Mouse (Mus musculus) heart, embryonic 12.5 days (tissue): ENCODE results near the gene Smgc. TPM values are rescaled to one million over a fixed set of nuclear protein-coding genes. Genes with fewer than 3 reads are reported as not detected.
"Not testable (repeated sequence)": the region's sequence is repeated elsewhere in the genome, so short reads cannot be mapped to it uniquely, and the experiment has no call there.

ENCODE experiments used
- ATAC-seq: fragments of 200-750 bp; cut with Nextera tagmentation; 2 replicates; pipeline ENCODE4 v1.8.0; 2017; ENCODE audit warnings: moderate TSS enrichment, moderate library complexity; ENCODE audit not compliant: insufficient number of reproducible peaks, low FRiP score
- H3K27ac ChIP-seq: fragments of 300-500 bp; sonication (generic); 2 replicates; pipeline ENCODE4 v1.5.1; 2016; ENCODE audit warnings: mild to moderate bottlenecking, moderate library complexity; ENCODE audit not compliant: poor library complexity, severe bottlenecking
- H3K27me3 ChIP-seq: fragments of 300-500 bp; sonication (generic); replicated peaks from 2 replicates; pipeline ENCODE4 v1.6.1; 2016; ENCODE audit warnings: mild to moderate bottlenecking, moderate library complexity
- H3K36me3 ChIP-seq: fragments of 300-500 bp; sonication (generic); 2 replicates; pipeline ENCODE4 v1.6.1; 2016; ENCODE audit warnings: mild to moderate bottlenecking, moderate library complexity
- H3K4me1 ChIP-seq: fragments of 300-500 bp; sonication (generic); replicated peaks from 2 replicates; pipeline ENCODE4 v1.6.1; 2016; ENCODE audit warnings: mild to moderate bottlenecking
- H3K4me2 ChIP-seq: fragments of 300-500 bp; sonication (generic); 2 replicates; pipeline ENCODE4 v1.6.1; 2016; ENCODE audit warnings: mild to moderate bottlenecking, moderate library complexity
- H3K4me3 ChIP-seq: fragments of 300-500 bp; sonication (generic); 2 replicates; pipeline ENCODE4 v1.5.1; 2016; ENCODE audit warnings: mild to moderate bottlenecking
- H3K9ac ChIP-seq: fragments of 300-500 bp; sonication (generic); 2 replicates; pipeline ENCODE4 v1.6.1; 2016; ENCODE audit warnings: mild to moderate bottlenecking, moderate library complexity
- H3K9me3 ChIP-seq: fragments of 300-500 bp; sonication (generic); replicated peaks from 2 replicates; pipeline ENCODE4 v1.6.1; 2016; ENCODE audit warnings: mild to moderate bottlenecking, moderate library complexity
- WGBS: fragments of 180-500 bp; shearing (Covaris S2); methylation state at CpG from one replicate; pipeline ENCODE4 v1.1.7; 2016; 5-methylcytosine and 5-hydroxymethylcytosine counted together
- polyA plus RNA-seq: library from polyadenylated mRNA; unstranded; fragments of >200 nt; fragmentation: Nextera tagmentation; extraction: Ambion mirVana; gene quantifications from 2 replicates; pipeline ENCODE4 v1.2.1, GENCODE M21; 2016

The Smgc gene
- polyA plus RNA-seq: not detected in 2 replicates

DNA sequence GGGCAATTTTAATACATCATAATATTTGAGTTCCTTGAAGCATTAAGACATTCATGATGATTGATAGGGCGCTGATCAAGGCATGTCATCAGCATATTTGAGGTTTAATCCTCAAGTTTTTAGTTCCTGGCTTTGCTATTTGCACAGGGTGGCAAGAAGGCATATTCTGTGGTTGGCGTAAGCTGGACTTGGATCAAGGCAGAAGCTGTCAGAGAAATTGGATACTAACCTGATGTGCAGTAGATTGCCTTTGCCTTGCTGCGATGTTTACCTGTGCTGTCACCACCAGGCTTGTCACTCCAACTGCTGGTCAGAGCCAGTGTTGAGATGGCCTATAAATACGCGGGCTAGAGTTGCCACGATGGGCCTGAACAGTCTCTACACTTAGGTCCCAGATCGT is at the start of gene Smgc:
Gene Smgc (plus strand): TSS at position 301 of the 400 bp plus-strand sequence.
- H3K4me2 ChIP-seq: no peak within 1 kb of the TSS
- no peaks in the 10 kb centered on the region for H3K36me3 ChIP-seq
- 80% methylated on average over 7 of the region's 7 CpGs for WGBS
- H3K27ac ChIP-seq: no peak within 1 kb of the TSS
- H3K4me1 ChIP-seq: no peaks in the 10 kb centered on the region
- no peak for ATAC-seq
- no peak within 1 kb of the TSS for H3K4me3 ChIP-seq
- H3K27me3 ChIP-seq: no peaks in the 10 kb centered on the region
- H3K9me3 ChIP-seq: no peaks in the 10 kb centered on the region
- H3K9ac ChIP-seq: no peak within 1 kb of the TSS

- Histone ChIP-seq H3K27me3 (no peaks in the 10 kb centered on the region), H3K4me3 (no peak overlapping the region), H3K4me1 (0 out of 2 replicates have a peak, but pooled peaks cover 4% of the 10 kb centered on the region), H3K27ac (no peak overlapping the region), H3K4me2 (no peak overlapping the region), H3K9me3 (no peaks in the 10 kb centered on the region), H3K9ac (no peak overlapping the region), H3K36me3 (peaks cover 8% of the 10 kb centered on the region; the same call in 1 of the 2 replicates)
- no peak for ATAC-seq
- WGBS: 87% methylated on average over 11 of the region's 11 CpGs
Measured at GRCm38 (mm10) chr15:91788338-91788737, 49.7 kb upstream of the Smgc start.

- no peak overlapping the region for H3K4me3 ChIP-seq
- no peak overlapping the region for H3K9ac ChIP-seq
- H3K27ac ChIP-seq: no peak overlapping the region
- H3K4me1 ChIP-seq: no peaks in the 10 kb centered on the region
- H3K27me3 ChIP-seq: no peaks in the 10 kb centered on the region
- 67% methylated on average over 4 of the region's 4 CpGs for WGBS
- ATAC-seq: no peak
- H3K36me3 ChIP-seq: peaks cover 13% of the 10 kb centered on the region
- no peaks in the 10 kb centered on the region for H3K9me3 ChIP-seq
- H3K4me2 ChIP-seq: no peak overlapping the region
Measured at GRCm38 (mm10) chr15:91806463-91806862, 31.6 kb upstream of the Smgc start.

GRCm38 (mm10) chr15:91835319-91835718 is 2.7 kb upstream of the Smgc start:
- Histone ChIP-seq H3K27me3 (no peaks in the 10 kb centered on the region), H3K9ac (no peak overlapping the region), H3K9me3 (no peaks in the 10 kb centered on the region), H3K4me3 (no peak overlapping the region), H3K36me3 (no peaks in the 10 kb centered on the region), H3K4me1 (no peaks in the 10 kb centered on the region), H3K27ac (no peak overlapping the region), H3K4me2 (no peak overlapping the region)
- ATAC-seq: no peak
- 71% methylated on average over 6 of the region's 6 CpGs for WGBS

DNA sequence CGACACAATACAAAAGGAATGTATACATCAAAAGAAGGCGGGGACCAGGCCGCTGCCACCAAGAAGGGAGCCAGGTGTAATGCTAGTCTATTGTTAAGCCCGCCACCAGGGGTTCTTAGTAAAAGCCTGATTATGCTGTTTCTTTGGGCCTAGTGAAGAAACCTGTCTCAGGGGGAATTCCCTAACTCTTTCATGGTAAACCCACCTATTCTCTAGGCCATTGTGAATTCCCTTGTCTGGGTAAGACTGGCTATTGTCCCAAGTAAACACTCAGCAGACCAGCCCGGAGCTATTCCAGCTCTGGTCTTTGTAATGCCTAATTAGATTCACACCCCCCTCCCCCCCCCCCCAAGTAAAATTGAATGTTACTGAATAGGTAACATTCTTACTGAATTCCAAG is 26.1 kb downstream of the Smgc start:
- WGBS: 41% methylated on average over 5 of the region's 5 CpGs
- not testable (repeated sequence) for H3K4me2 ChIP-seq, H3K4me1 ChIP-seq, H3K9me3 ChIP-seq, H3K36me3 ChIP-seq, H3K4me3 ChIP-seq, H3K9ac ChIP-seq, H3K27me3 ChIP-seq, ATAC-seq, H3K27ac ChIP-seq

DNA sequence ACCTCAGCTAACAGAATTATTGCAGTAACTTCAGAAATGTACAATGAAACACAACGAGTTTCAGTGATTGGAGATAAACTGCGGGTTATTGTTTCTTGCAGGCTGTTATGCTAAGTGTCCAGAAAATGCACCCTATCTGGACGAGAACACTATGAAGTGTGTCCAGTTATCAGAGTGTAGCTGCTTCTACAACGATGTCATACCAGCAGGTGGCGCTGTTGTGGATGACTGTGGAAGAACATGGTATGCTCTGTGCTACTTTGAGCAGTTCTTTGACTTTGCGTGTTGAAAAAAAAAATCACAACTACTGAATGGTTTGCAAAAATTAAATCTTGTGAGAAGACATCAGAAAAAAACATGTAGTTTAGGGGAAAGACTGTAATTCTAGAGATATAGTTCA is 62.2 kb downstream of the Smgc start:
- Histone ChIP-seq H3K27ac (no peak overlapping the region), H3K9ac (no peak overlapping the region), H3K4me3 (no peak overlapping the region), H3K27me3 (no peaks in the 10 kb centered on the region), H3K4me2 (no peak overlapping the region), H3K4me1 (no peaks in the 10 kb centered on the region), H3K36me3 (no peaks in the 10 kb centered on the region), H3K9me3 (0 out of 2 replicates have a peak, but pooled peaks cover 3% of the 10 kb centered on the region)
- ATAC-seq: no peak
- 52% methylated on average over 6 of the region's 6 CpGs for WGBS

DNA sequence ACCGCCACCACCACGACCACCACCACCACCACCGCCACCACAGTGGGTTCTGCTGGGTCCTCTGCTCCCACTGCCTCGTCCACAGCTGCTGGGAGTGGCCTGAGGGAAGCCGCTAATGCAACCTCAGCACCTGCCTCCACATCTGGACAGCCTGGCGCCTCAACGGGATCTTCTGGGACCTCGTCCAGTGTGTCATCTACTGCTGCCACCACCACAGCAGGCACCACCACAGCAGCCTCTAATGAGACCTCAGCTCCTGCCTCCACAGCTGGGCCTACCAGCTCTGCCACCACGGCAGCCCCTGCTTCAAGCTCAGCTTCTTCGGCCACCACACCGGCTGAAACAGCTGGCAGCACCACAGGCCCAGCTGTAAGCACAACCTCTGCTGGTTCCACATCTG is 69.0 kb downstream of the Smgc start:
- H3K9ac ChIP-seq, ATAC-seq, H3K27me3 ChIP-seq, H3K36me3 ChIP-seq, H3K9me3 ChIP-seq, H3K27ac ChIP-seq, H3K4me3 ChIP-seq, H3K4me2 ChIP-seq, H3K4me1 ChIP-seq: not testable (repeated sequence)
- WGBS: 74% methylated on average over 3 of the region's 11 CpGs

Other genes starting within 250 kb of the Smgc start
- 6.5 and 8.3 TPM in 2 replicates for gene Lrrk2, start 165.1 kb upstream of the Smgc start, polyA plus RNA-seq
- gene Cntn1, start 212.9 kb downstream of the Smgc start, polyA plus RNA-seq: 0.46 and 0.65 TPM in 2 replicates